Mouse (Mus musculus) gastrocnemius, postnatal 4 days (tissue): Measurements from ENCODE around the gene Igdcc3. TPM values are rescaled to one million over a fixed set of nuclear protein-coding genes. Genes with fewer than 3 reads are reported as not detected.
A peak's percentile ranks its signal among the peaks of the same experiment; 100 is the strongest.
"Not testable (repeated sequence)": the region's sequence is repeated elsewhere in the genome, so short reads cannot be mapped to it uniquely, and the experiment has no call there.

Experiments used
- DNase-seq, 2 experiments: peaks; one replicate each; pipeline ENCODE4 v3.0.0; 2021 to 2022; ENCODE audit warnings: low spot score in 2 of 2, mixed read lengths in 2 of 2
- total RNA-seq, 2 experiments: library from RNA; stranded (reverse); gene quantifications; 2 replicates each; pipeline ENCODE4 v1.2.3; 2021

Igdcc3 gene
- total RNA-seq, 2 experiments from 2014 or later = 0.88 to 0.91 TPM

DNA sequence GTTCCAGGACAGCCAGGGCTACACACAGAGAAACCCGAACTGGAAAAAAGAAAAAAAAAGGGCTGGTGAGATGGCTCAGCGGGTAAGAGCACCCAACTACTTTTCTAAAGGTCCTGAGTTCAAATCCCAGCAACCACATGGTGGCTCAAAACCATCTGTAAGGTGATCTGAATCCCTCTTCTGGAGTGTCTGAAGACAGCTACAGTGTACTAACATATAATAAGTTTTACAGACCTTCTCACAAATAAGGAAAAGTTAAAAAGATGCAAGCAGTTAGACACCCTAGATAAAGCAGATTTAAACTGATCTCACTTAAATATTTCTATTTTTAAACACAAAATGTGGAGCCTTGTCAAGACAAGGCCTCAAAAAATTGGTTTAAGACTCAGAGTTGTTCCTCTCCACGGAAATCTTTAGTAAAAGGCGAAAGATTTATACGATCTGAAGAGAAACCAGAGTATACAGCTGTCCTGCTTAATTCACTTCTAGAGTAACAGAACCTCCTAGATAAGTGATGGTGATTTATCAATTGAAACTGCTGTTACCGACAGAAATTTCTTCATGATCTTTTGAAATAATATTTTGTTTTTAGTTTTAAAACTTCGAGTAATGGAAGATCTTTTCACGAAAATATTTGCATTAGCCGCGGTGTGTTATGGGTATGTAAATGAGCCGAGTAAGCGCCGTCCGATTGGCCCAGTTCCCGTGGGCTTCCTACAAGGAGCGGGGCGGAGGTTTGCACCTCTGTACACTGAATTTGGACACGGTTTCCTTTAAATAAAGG is 60.6 kb downstream of the Igdcc3 start:
- DNase-seq = peak; percentile 60 to 90

DNA sequence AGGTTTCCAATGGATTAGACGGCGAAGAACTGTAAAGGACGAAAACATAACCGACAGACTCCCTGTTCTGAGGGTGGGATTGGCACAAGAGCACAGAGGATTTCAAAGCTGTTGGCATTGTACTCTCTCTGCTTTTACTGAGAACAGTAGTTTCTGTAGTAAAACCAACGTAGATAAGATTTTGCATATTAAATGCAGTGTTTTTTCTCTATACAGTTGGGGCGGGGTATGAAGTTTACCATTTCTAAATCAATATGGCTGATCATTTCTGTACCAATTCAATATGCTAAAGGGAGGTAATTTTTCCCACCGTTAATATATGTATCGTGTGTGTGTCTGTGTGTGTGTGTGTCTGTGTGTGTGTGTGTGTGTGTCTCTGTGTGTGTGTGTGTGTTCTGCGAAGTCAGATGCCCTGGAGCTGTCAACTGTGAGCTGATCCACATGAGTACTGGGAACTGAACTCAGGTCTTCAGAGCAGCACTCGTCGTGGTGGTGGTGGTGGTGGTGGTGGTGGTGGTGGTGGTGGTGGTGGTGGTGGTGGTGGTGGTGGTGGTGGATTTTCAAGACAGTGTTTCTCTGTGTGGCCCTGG is 61.3 kb downstream of the Igdcc3 start:
- no peak for DNase-seq

DNA sequence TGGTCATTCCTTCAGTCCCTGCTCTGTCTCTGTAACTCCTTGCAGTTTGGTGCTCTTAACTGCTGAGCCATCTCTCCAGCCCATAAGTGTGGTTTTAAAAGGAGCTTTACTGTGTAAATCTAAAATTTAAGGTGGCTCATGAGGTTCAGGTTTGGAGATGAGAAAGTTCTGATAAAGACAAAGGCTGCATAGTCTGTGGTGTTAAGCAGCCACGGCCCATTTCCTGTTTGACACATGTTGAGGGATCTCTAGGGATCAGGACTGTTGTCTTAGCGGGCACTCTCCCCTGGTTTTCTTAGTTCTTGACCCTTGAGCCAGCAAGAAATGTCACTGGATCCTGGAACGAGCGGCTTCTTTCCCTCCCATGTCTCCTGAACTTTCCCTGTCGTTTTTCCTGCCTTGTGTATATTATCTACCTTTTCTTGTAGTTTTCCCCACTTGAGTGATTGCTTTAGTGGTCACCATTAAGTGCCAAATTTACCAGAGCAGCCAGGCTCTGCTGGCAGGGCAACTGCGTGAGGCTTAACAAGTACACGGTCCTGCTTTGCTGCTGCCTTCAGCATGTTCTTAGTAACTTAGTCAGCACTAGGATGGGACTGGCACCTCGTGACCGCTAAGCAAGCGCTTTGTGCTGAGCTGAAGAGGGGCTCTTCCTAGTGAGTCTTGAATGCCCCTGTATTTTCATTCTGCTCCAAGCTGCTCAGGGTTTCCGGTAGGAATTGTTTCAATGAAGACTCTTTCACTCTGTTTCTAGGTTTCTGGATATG is 64.2 kb downstream of the Igdcc3 start:
- no peak for DNase-seq

DNA sequence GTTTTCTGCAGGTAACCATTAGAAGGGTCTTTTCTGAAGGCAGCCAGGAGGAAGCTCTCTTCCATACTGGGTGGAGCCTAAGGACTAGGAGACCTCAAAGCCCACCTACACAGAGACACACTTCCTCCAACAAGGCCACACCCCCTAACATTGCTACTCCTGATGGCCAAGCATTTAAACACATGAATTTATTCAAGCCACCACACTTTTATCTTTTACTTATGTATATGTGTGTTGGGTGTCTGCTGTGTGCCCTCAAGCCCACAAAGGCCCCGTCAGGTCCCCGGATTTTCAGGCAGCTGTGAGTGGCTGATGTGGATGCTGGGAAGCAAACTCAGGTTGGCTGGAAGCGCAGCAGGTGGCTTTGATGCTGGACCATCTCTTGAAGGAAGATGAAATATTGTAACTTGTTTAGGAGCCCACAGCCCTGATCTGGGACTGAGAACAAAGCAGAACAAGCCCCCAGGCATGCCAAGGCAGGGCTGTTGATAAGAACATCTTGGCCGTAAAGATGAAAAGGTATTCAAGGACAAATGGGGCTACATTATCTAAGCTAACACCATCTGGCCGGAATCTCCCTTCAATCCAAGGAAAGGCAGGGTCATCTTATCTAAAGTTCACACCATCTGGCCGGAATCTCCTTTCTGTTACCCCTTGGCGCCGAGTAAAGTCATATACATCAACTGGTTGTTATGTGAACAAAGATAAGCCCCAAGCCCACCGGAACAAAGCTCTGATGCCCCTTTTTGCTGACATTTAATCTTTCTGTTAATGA is 66.2 kb downstream of the Igdcc3 start:
- not testable (repeated sequence) for DNase-seq

DNA sequence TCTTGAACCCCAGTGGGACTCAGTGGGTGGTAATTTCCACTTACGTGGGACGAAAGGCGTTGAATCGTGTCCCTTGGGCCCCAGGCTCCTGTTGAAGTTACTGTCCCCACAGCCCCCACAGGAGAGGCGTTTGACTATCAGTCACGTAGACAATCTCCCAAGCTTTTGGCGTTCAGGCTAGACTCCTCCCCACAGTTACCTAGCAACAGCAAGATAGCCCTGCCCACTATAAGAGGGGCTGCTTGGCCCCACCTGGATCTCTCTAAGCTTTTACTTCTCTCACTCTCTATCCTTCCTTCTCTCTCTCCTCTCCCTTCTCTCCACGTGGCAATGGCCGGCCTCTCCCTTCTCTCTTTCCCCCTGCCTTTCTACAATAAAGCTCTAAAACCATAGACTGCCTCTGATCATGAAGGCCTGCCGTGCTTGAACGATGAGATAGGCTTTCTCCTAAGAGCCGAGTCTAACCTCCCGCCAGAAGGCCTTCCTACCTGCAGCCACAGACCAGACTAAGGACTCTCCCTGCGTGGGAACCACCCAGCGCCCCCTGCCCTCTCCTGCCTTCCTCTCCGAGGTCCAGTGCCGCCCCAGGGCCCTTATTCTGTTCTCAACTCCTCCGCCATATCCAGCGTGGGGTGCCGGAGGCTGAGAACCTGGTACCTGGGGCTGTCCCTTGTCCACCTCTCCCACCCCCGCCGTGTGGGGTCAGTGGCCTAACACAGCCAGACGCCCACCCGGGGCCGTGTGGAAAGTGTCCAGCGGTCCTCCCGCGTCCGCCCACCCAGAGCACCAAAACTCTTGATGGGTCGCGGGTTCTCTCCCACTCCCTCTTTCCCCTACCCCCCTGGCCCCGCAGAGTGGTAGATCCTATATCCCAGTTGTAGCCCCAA is 67.5 kb downstream of the Igdcc3 start:
- no peak for DNase-seq

DNA sequence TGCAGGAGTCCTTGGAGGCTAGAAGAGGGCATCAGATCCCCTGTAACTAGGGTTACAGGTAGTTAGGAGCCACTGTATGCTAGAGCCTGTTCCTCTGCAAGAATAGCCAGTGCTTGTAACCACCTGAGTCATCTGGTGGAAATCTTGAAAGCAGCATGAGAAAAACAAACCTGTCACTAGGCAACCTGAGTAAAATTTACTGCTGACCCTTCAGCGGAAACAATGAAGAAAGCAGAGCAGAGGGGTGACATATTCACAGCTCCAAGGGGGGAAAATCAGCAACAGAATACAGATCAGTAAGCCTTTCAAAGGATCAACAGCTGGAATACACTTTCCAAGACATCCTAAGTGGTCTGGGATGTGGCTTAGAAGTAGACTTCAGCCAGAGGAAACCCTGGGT is 70.6 kb downstream of the Igdcc3 start:
- no peak for DNase-seq

DNA sequence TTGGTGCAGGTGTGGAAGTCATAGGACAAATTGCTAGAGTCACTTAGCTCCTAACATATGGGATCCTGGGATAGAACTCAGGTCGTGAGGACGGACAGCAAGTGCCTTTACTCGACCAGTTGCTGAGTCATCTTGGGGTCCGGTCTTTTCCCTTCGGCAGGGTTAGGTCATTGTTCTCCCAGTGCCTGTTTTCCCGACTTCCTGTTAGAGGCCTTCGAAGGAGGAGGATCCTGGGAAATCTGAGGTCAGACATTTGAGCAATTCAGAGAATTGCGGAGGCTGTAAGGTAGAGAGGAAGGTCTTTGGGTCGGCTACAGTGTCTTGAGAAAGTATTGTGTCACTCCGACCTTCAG is 73.4 kb downstream of the Igdcc3 start:
- DNase-seq = no peak

DNA sequence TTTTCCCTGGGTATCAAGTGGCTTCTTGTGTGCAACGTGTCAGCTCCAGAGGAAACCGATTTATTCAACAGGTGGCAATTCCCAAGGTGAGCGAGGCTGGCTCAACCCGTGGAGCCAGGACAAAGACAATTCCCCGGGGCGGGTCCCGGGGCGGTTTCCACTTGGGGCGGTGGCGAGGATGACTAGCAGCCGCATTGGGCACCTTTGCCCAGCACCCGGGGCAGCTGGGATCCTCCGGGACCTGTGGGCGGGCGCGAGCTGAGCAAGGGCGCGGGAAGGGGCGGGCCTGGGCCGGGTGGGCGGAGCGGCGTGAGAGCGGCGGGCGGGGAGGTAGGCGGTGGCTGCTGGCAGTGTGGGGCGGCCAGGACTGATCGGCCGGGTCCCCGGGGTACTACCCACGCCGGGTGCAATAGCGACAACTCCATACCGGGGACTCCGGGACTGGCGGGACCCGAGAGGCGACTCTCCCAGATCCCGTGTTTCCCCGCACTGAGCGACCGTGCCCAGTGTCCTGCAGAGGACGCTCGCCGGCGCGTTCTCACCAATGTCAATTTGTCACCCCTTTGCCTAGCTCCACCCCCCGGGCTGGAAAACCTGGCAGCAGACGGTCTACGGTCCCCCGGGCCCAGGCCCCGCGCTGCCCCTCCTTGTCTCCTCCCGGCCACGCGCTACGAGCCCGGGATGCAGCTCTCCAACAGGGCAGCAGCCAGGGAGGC is 73.9 kb downstream of the Igdcc3 start:
- DNase-seq = peak; percentile 84 to 90

DNA sequence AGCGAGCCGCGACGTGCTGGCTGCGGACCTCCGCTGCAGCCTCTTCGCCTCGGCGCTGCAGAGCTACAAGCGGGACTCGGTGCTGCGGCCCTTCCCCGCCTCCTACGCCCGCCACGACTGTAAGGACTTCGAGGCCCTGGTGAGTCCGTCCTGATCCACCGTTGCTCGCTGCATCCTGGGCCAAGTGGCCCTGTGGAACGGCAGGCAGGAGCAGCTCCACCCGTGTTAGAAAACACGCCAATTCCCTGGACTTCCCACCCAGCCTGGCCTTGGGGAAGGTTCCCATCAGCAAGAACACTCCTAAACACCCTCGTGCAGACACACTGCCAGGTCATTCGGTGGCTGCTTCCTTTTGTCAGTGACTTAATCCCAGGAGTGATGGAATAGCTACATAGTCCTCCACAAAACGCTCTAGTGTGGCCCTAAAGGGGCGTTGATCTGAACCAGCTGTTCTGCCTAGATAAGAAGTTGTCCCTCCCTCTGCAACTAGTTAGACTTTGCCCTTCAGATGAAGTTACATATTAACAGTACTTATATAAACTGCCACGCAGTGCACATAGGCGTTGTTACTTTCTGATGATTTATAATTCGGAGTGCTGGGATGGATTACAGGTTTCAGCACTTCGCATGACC is 74.6 kb downstream of the Igdcc3 start:
- DNase-seq = no peak

DNA sequence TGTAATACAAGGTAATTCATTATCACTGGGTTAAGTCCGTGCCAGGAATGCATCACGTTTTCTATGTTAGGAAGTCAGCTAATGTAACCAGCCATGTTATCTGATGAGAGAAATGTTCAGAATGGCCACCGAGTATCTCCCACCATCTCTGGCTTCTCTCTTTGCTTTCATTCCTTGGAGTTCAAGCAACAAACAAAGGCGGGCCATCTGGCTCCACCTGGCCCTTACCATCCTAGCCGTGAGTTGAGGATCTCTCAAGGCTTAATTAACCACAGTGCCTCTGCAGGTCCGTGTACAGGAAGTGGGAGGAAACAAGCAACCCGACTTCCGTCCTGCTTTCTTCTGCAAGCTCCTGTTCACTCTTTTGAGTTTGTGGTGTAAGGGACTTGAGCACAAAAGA is 76.0 kb downstream of the Igdcc3 start:
- DNase-seq = no peak

DNA sequence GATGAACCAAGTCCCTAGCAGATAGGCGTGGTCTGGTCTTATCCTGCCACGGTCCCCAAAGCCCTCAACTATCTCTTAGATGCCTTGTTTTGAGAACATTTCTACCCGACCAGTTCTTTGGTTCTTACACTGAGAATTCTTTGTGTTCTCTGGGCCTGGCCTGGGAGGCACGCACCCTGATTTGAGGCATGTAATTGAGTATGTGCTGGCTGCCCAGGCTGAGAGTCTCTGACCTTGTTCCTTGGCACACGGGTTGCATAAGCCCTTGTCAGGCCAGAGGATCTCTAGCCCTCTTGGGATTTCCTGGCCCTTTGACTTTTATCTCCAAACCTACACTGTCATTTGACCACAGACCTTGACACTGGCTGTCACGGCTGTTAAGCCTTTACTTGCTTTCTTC is 76.7 kb downstream of the Igdcc3 start:
- DNase-seq = no peak

DNA sequence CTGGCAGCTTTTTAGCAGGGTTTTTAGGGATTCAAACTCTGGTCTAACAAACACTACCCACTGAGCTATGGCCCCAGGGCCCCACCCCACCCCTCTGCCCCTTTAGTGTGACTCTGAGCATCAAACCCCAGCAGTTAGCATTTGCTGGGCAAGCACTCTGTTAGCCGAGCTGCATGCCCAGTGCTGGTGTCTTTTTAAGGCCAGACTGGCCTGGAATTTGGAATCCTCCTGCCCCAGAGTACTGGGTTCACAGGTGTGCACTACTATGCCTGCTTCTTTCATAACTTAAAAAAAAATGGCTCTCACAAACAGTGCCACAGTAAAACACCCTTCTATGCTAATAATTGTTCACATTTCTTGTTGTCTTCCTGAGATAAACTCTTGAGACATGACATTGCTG is 77.9 kb downstream of the Igdcc3 start:
- DNase-seq = no peak

DNA sequence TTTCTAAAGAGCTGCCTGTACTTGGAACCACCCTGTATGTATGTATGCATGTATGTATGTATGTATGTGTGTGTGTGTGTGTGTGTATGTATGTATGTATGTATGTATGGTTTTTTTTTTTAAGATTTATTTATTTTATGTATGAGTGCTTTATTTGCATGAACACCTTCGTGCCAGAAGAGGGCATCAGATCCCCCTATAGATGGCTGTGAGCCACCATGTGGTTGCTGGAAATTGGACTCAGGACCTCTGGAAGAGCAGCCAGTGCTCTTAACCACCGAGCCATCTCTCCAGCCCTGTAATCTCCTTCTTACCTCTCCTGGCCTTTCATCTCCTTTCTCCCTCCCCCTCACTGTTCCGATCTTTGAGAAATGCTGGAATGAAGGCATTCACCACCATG is 79.4 kb downstream of the Igdcc3 start:
- DNase-seq = not testable (repeated sequence)

DNA sequence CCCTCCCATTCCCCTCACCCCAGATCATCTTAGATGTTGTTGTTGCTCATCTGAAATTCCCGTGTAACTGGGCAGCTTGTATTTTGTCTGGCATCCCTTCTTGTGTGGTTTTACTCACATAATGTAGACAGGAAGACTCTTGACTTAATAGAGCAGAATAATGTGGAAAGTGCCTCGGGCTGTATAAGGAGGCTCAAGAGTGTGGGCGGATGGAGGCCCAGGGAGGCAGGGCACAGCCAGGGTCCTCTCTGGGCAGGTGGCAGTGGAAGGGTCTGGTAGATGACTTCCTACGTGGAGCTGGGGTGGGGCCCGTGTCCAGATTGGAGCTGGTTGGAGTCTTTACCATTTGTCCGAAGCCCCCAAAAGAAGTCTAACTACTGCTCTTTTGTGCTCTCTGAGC is 82.9 kb downstream of the Igdcc3 start:
- no peak for DNase-seq

DNA sequence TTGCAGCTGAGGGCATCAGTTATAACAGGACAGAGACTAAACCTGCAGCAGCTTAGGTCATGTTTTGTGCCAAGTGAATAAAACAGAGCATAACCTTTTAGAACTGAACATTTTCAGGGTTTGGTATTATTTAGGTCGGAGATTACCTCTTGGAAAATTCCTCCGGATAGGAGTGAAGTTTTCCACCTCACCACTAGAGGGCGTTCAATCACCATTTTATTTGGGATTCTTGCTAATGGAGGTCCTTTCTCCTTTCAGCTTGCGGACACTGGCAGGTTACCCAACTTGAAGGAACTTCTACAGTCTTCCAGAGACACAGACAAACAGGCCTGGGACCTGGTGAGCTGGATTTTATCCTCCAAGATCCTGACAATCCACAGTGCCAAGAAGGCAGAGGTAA is 84.8 kb downstream of the Igdcc3 start:
- DNase-seq = peak in 1 of 2 experiments; percentile 52

DNA sequence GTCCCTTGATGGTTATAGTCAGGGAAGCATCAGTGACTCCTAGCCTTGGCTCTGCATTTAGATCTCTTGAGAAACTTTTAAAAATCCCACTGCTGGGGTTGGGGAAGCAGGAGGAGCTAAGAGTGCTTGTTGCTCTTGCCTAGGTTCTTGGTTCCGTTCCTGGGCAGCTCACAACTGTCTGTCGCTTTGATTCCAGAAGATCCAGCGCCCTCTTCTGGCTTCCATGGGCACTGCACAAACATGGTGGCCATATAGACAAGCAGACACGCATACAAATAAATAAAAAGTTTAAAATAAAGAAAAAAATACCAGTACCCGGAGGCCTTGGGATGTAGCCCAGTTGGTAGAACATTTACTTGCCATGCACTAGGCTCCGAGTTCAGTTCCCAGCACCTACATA is 89.3 kb downstream of the Igdcc3 start:
- DNase-seq = no peak

DNA sequence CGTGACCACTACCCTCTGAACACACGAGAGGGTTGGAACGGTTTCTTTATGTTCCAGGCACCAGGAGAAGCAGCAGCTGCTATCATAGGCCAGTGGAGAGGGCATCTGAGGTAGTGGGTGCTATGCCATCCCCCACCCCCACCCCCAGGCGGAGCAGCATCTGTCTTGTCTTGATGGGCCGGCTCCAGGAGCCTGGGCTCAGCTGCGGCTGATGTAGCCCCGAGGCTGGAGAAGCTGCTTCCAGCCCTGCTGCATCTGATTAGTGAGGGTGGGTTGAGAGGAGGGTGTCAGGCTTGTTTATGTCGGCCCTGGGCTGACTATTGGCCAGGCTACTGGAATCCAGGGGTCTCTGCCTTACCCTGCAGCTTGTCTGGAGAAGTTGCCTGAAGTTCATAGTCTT is 90.3 kb downstream of the Igdcc3 start:
- no peak for DNase-seq

DNA sequence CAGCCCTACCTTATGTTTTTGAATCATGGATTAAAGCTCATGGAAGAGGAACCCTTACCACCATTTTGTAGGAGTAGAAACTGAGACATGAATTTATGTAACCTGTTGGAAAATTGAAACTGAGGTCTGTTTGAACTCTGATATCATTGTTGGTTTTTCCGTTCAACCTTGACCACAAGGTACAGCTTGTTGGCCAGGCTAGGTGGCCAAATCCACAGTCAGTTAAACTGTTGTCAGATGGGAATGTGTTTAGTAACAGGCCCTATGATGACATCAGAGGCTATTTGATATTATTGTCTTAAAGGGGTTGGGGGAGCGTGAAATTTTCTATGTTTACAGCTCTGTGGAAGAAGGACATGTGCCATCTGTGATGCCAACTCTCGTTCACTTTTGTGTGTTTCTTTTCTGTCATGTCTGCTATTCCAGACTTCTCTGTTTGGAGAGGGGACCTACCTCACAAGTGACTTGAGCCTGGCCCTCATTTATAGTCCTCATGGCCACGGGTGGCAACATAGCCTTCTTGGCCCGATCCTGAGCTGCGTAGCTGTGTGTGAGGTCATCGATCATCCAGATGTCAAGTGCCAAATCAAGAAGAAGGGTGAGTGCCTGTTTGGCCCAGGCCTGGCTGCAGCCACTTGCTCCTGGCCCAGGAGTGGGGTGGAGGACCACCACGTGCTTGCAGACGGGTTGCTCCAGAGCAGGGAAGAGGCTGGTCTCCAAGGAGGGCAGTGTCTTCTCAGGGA is 92.4 kb downstream of the Igdcc3 start:
- DNase-seq = no peak

DNA sequence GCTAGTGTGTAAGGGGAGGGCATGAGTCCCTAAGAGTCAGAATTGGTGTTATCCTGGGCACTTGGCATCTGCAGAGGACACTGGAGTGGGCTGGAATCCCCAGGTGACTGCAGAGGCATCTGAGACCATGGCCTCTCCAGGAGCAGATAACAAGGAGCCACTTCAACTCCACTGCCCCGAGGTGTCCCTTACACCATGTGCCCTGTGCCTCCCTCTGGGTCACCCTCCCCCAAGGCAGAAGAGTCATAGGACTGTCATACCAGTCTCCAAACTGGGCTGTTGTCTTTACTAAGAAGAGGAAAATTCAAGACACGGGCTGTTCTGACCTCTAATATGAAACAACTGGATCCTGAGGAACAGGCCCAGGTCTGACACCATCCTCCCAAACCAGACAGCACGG is 93.7 kb downstream of the Igdcc3 start:
- DNase-seq = no peak
